In genomic region chr11:107342432-107342831, GRCm38 (mm10) we compare ENCODE assay signal across 20 mouse cellular contexts.
A peak's percentile ranks its signal among the peaks of the same experiment; 100 is the strongest.
DNase-seq lines count a peak whose midpoint lies in the region; ATAC-seq and TF ChIP-seq lines count a peak whose summit lies in the region.
"Had no signal": no experiment of that assay in that cellular context is flagged by ENCODE, and none has a peak within 500 bp of the region (broad histone marks: within the 10 kb centered on the region; RNA-seq: fewer than 3 reads in every experiment).

No protein-coding gene starts in this region.

- H3K4me2 ChIP-seq in heart, embryonic 11.5 days: peak overlapping the region; percentile 4; the same call in 1 of the 2 replicates
- no peak overlapping the region for H3K4me2 ChIP-seq in liver, embryonic 12.5 days
- no peak overlapping the region for H3K4me2 ChIP-seq in kidney, embryonic 15.5 days
- H3K4me2 ChIP-seq: intestine, embryonic 15.5 days; midbrain, embryonic 13.5 days had no signal

- H3K79me2 ChIP-seq in MEL (ENCODE audit: control insufficient read depth, insufficient read depth, low read length, poor library complexity): peaks cover 25% of the 10 kb centered on the region

- no peak for TF ChIP-seq CTCF in MEL (IDR thresholded peaks at IDR 0.05 in 2 of 3, conservative IDR thresholded peaks at IDR 0.05 in 1 of 3; ENCODE audit: control insufficient read depth in 1 of 3, insufficient read depth in 1 of 3, low read depth in 2 of 3, low read length in 3 of 3, poor library complexity in 1 of 3, severe bottlenecking in 1 of 3)

- DNase-seq in heart, postnatal 36 days: no peak
- DNase-seq in MEL (ENCODE audit: low read depth, low spot score): peak; percentile 94
- DNase-seq in thymus, adult 18-20 months: no peak
- DNase-seq in cerebellum, postnatal 4 days (ENCODE audit: low spot score in 2 of 2): no peak
- DNase-seq: cerebellum, adult 2 months; kidney, postnatal 4 days; layer of hippocampus, postnatal 36 days; left cerebral cortex, postnatal 4 days; right cerebral cortex, postnatal 14 days; thymus, postnatal 25 days had no signal

- intact Hi-C loops in heart, postnatal 36 days (cut with DNase I): loop anchor here (5.0 kb wide), 1 partner anchor 35 kb away; no protein-coding TSS in a partner anchor

- peak; percentile 96 to 99 for TF ChIP-seq EP300 in MEL (IDR thresholded peaks at IDR 0.05; ENCODE audit: low read depth in 1 of 2, low read length in 2 of 2)

- H3K9ac ChIP-seq in heart, embryonic 11.5 days (ENCODE audit: low read depth, low read length): no peak overlapping the region
- H3K9ac ChIP-seq in MEL (ENCODE audit: control insufficient read depth, low read depth, low read length, poor library complexity, severe bottlenecking): 0 out of 2 replicates have a peak overlapping the region, but pooled peaks have one; percentile 0
- H3K9ac ChIP-seq in liver, embryonic 12.5 days: no peak overlapping the region
- H3K9ac ChIP-seq in kidney, embryonic 15.5 days: no peak overlapping the region
- H3K9ac ChIP-seq: intestine, embryonic 15.5 days; midbrain, embryonic 13.5 days had no signal

- 62% methylated on average over 1 of the region's 1 CpGs for WGBS in heart, embryonic 11.5 days (ENCODE audit: insufficient replicate concordance)
- WGBS in liver, embryonic 12.5 days (ENCODE audit: insufficient replicate concordance): 53% methylated on average over 1 of the region's 1 CpGs
- WGBS in kidney, embryonic 15.5 days: 60% methylated on average over 1 of the region's 1 CpGs

- H3K4me3 ChIP-seq in heart, embryonic 11.5 days (ENCODE audit: low read depth, low read length): no peak overlapping the region
- H3K4me3 ChIP-seq in MEL (ENCODE audit: control insufficient read depth in 1 of 2, insufficient read depth in 1 of 2, low read depth in 2 of 2, low read length in 2 of 2): 0 out of 4 replicates have a peak overlapping the region, but pooled peaks of 1 of the 2 experiments have one; percentile 0
- H3K4me3 ChIP-seq in liver, embryonic 12.5 days: no peak overlapping the region
- H3K4me3 ChIP-seq in kidney, embryonic 15.5 days (replicated peaks): no peak overlapping the region
- H3K4me3 ChIP-seq: forebrain, embryonic 10.5 days; hindbrain, embryonic 10.5 days; intestine, embryonic 15.5 days; midbrain, embryonic 13.5 days had no signal

- H3K27me3 ChIP-seq in heart, embryonic 11.5 days (ENCODE audit: control insufficient read depth, insufficient read depth, low read length): no peaks in the 10 kb centered on the region
- H3K27me3 ChIP-seq in MEL (ENCODE audit: control insufficient read depth in 1 of 2, insufficient read depth in 2 of 2, low read length in 2 of 2): no peaks in the 10 kb centered on the region
- no peaks in the 10 kb centered on the region for H3K27me3 ChIP-seq in liver, embryonic 12.5 days (replicated peaks)
- no peaks in the 10 kb centered on the region for H3K27me3 ChIP-seq in kidney, embryonic 15.5 days
- H3K27me3 ChIP-seq: intestine, embryonic 15.5 days; midbrain, embryonic 13.5 days; Patski had no signal

- no peak for ATAC-seq in heart, embryonic 11.5 days (replicated peaks; ENCODE audit: insufficient number of reproducible peaks, low FRiP score, low TSS enrichment)
- ATAC-seq in common myeloid progenitor, adult 5-6 weeks (replicated peaks; ENCODE audit: low read depth, poor library complexity, severe bottlenecking): peak; percentile 40; the same call in 1 of the 2 replicates
- ATAC-seq in liver, embryonic 12.5 days: peak; percentile 72
- no peak for ATAC-seq in kidney, embryonic 15.5 days (replicated peaks; ENCODE audit: low FRiP score)
- ATAC-seq: CD4-positive, CD25-positive, alpha-beta regulatory T cell, adult 4 months; intestine, embryonic 15.5 days; midbrain, embryonic 13.5 days; Patski had no signal

- H3K27ac ChIP-seq in heart, embryonic 11.5 days (ENCODE audit: low read depth, low read length): no peak overlapping the region
- H3K27ac ChIP-seq in MEL (ENCODE audit: control insufficient read depth, low read depth, low read length): peak overlapping the region; percentile 72
- no peak overlapping the region for H3K27ac ChIP-seq in liver, embryonic 12.5 days
- no peak overlapping the region for H3K27ac ChIP-seq in kidney, embryonic 15.5 days
- H3K27ac ChIP-seq: forebrain, embryonic 10.5 days; hindbrain, embryonic 10.5 days; intestine, embryonic 15.5 days; midbrain, embryonic 13.5 days had no signal

- H3K9me3 ChIP-seq in heart, embryonic 11.5 days (replicated peaks; ENCODE audit: control insufficient read depth, low read length): no peaks in the 10 kb centered on the region
- no peaks in the 10 kb centered on the region for H3K9me3 ChIP-seq in MEL (replicated peaks; ENCODE audit: insufficient read depth, low read length)
- H3K9me3 ChIP-seq in liver, embryonic 12.5 days (replicated peaks): no peaks in the 10 kb centered on the region
- no peaks in the 10 kb centered on the region for H3K9me3 ChIP-seq in kidney, embryonic 15.5 days (replicated peaks)
- H3K9me3 ChIP-seq: forebrain, embryonic 10.5 days; hindbrain, embryonic 10.5 days; intestine, embryonic 15.5 days; midbrain, embryonic 13.5 days had no signal

- H3K4me1 ChIP-seq in heart, embryonic 11.5 days (ENCODE audit: control insufficient read depth, insufficient read depth, low read length): peaks cover 28% of the 10 kb centered on the region
- H3K4me1 ChIP-seq in MEL (ENCODE audit: control insufficient read depth in 1 of 2, insufficient read depth in 2 of 2, low read length in 2 of 2): peaks cover 27 to 41% of the 10 kb centered on the region in 2 experiments
- H3K4me1 ChIP-seq in liver, embryonic 12.5 days: peaks cover 46% of the 10 kb centered on the region
- peaks cover 35% of the 10 kb centered on the region for H3K4me1 ChIP-seq in kidney, embryonic 15.5 days

- no peaks in the 10 kb centered on the region for H3K36me3 ChIP-seq in heart, embryonic 11.5 days (ENCODE audit: control insufficient read depth, insufficient read depth, low read length)
- H3K36me3 ChIP-seq in MEL (ENCODE audit: control insufficient read depth in 1 of 2, insufficient read depth in 2 of 2, low read length in 2 of 2): peaks cover 0 to 48% of the 10 kb centered on the region in 2 experiments; a peak in 3 of 4 replicates
- H3K36me3 ChIP-seq in liver, embryonic 12.5 days: no peaks in the 10 kb centered on the region
- no peaks in the 10 kb centered on the region for H3K36me3 ChIP-seq in kidney, embryonic 15.5 days
- H3K36me3 ChIP-seq: forebrain, embryonic 10.5 days; hindbrain, embryonic 10.5 days; intestine, embryonic 15.5 days; midbrain, embryonic 13.5 days had no signal

- peak in 1 of 2 experiments; percentile 33; a peak in 1 of 4 replicates for TF ChIP-seq POLR2A in MEL (IDR thresholded peaks at IDR 0.05; ENCODE audit: control insufficient read depth in 1 of 2, insufficient read depth in 1 of 2, low read depth in 1 of 2, low read length in 2 of 2, poor library complexity in 1 of 2)

- no peak for TF ChIP-seq RAD21 in MEL (IDR thresholded peaks at IDR 0.05; ENCODE audit: low read depth, low read length)

TF ChIP-seq in MEL, 35 proteins besides CTCF, POLR2A, EP300 and RAD21 (continues in another document):
- TF ChIP-seq JUND (IDR thresholded peaks at IDR 0.05; ENCODE audit: low read depth, low read length) (no peak), MAFK (IDR thresholded peaks at IDR 0.05; ENCODE audit: borderline replicate concordance, low read depth, low read length) (0 out of 2 replicates have a peak, but pooled peaks have one; percentile 72), MEF2A (IDR thresholded peaks at IDR 0.05; ENCODE audit: extremely low read depth, insufficient replicate concordance, low read depth, low read length, poor library complexity, severe bottlenecking) (no peak), ZNF384 (IDR thresholded peaks at IDR 0.05; ENCODE audit: low read depth, low read length) (no peak), GATA1 (IDR thresholded peaks at IDR 0.05; ENCODE audit: low read depth, low read length) (peak; percentile 99), ZMIZ1 (IDR thresholded peaks at IDR 0.05; ENCODE audit: low read depth, low read length) (no peak), KAT2A (conservative IDR thresholded peaks at IDR 0.05; ENCODE audit: low read depth, low read length) (no peak), CHD2 (IDR thresholded peaks at IDR 0.05; ENCODE audit: low read length) (no peak), TBP (IDR thresholded peaks at IDR 0.05; ENCODE audit: low read depth, low read length) (peak; percentile 93), TCF12 (IDR thresholded peaks at IDR 0.05; ENCODE audit: low read depth, low read length) (peak; percentile 99), ZC3H11A (IDR thresholded peaks at IDR 0.05; ENCODE audit: low read depth, low read length) (no peak), SIN3A (IDR thresholded peaks at IDR 0.05; ENCODE audit: low read length) (peak; percentile 96), POLR2AphosphoS2 (IDR thresholded peaks at IDR 0.05; ENCODE audit: low read length) (peak; percentile 74), HCFC1 (IDR thresholded peaks at IDR 0.05; ENCODE audit: low read depth, low read length) (0 out of 2 replicates have a peak, but pooled peaks have one; percentile 59), POLR2AphosphoS5 (IDR thresholded peaks at IDR 0.05; ENCODE audit: borderline replicate concordance, low read depth, low read length) (no peak), USF2 (IDR thresholded peaks at IDR 0.05; ENCODE audit: borderline replicate concordance in 1 of 2, insufficient read depth in 1 of 2, low read depth in 1 of 2, low read length in 2 of 2) (no peak), CHD1 (IDR thresholded peaks at IDR 0.05; ENCODE audit: low read depth, low read length) (no peak), MYC (IDR thresholded peaks at IDR 0.05; ENCODE audit: low read depth, low read length) (peak; percentile 93), BHLHE40 (IDR thresholded peaks at IDR 0.05; ENCODE audit: borderline replicate concordance, low read depth, low read length) (peak; percentile 73; the same call in 1 of the 2 replicates), GABPA (IDR thresholded peaks at IDR 0.05; ENCODE audit: low read depth, low read length) (no peak), MYB (IDR thresholded peaks at IDR 0.05; ENCODE audit: low read depth, low read length) (0 out of 2 replicates have a peak, but pooled peaks have one; percentile 22), ETS1 (IDR thresholded peaks at IDR 0.05; ENCODE audit: low read depth, low read length) (peak; percentile 97), NRF1 (IDR thresholded peaks at IDR 0.05; ENCODE audit: insufficient read depth, low read depth, low read length, poor library complexity, severe bottlenecking) (no peak), TAL1 (IDR thresholded peaks at IDR 0.05; ENCODE audit: low read length) (peak; percentile 86), MAX (IDR thresholded peaks at IDR 0.05; ENCODE audit: low read length) (peak; percentile 73), USF1 (IDR thresholded peaks at IDR 0.05; ENCODE audit: low read depth, low read length) (no peak), MXI1 (IDR thresholded peaks at IDR 0.05; ENCODE audit: low read depth, low read length) (peak; percentile 89), ZKSCAN1 (IDR thresholded peaks at IDR 0.05; ENCODE audit: low read depth, low read length) (no peak), NELFE (IDR thresholded peaks at IDR 0.05; ENCODE audit: low read depth, low read length) (no peak)

Comparison
In these comparisons a context has a peak if more than half of its experiments do, and no peak if none do; other contexts are left out.
1. ATAC-seq: peak in common myeloid progenitor, adult 5-6 weeks (single experiment) and liver, embryonic 12.5 days (single experiment); none in heart, embryonic 11.5 days (single experiment) and kidney, embryonic 15.5 days (single experiment).